ENCODE assay signal across 14 mouse cellular contexts in genomic region chr9:113267696-113268095, GRCm38 (mm10).
"Had no signal": no experiment of that assay in that cellular context is flagged by ENCODE, and none has a peak within 500 bp of the region (broad histone marks: within the 10 kb centered on the region; RNA-seq: fewer than 3 reads in every experiment).

No protein-coding gene starts in this region.

- H3K4me1 ChIP-seq: limb, embryonic 13.5 days; neural tube, embryonic 12.5 days; stomach, embryonic 15.5 days had no signal

- H3K27ac ChIP-seq: kidney, postnatal 0 days; limb, embryonic 13.5 days; liver, embryonic 14.5 days; neural tube, embryonic 12.5 days; stomach, embryonic 15.5 days had no signal

- H3K4me2 ChIP-seq: limb, embryonic 13.5 days; neural tube, embryonic 12.5 days; stomach, embryonic 15.5 days had no signal

- H3K36me3 ChIP-seq: limb, embryonic 13.5 days; neural tube, embryonic 12.5 days; stomach, embryonic 15.5 days had no signal

- H3K9ac ChIP-seq: limb, embryonic 13.5 days; liver, embryonic 14.5 days; neural tube, embryonic 12.5 days; stomach, embryonic 15.5 days had no signal

- H3K9me3 ChIP-seq: limb, embryonic 13.5 days; neural tube, embryonic 12.5 days; stomach, embryonic 15.5 days had no signal

- H3K27me3 ChIP-seq: limb, embryonic 13.5 days; neural tube, embryonic 12.5 days; stomach, embryonic 15.5 days had no signal

- H3K4me3 ChIP-seq: limb, embryonic 13.5 days; neural tube, embryonic 12.5 days; stomach, embryonic 15.5 days had no signal

- DNase-seq: kidney, adult 11 months; kidney, adult 9 months; kidney, postnatal 36 days; layer of hippocampus, adult 9-11 months; layer of hippocampus, postnatal 36 days; left cerebral cortex, postnatal 4 days; lung, adult 18-20 months; right cerebral cortex, postnatal 14 days; thymus, postnatal 36 days had no signal
